Mouse (Mus musculus): ENCODE data around the gene Vmn2r106.

Vmn2r106 gene

DNA sequence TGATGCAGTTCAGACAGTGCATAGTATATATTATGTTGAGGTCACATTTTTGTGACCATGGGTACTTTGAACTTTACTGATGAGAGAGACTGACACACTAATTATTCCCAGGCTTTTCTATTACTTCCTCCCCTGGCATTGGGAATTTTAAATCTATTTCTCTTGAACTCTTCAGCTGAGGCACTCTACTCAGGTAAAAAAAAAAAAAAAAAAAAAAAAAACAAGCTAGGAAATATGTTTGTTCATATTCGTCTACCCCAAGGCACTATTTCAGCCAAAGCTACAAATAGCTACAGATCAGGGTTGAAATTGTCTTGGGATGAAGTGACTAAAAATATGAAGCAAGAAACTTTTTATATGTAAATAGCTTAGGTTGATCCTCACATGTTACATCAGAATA, at the start of gene Vmn2r106:
Gene Vmn2r106 (minus strand): TSS at position 101 of the 400 bp plus-strand sequence.
- DNase-seq (ENCODE audit: low read depth, low spot score): no peak

DNA sequence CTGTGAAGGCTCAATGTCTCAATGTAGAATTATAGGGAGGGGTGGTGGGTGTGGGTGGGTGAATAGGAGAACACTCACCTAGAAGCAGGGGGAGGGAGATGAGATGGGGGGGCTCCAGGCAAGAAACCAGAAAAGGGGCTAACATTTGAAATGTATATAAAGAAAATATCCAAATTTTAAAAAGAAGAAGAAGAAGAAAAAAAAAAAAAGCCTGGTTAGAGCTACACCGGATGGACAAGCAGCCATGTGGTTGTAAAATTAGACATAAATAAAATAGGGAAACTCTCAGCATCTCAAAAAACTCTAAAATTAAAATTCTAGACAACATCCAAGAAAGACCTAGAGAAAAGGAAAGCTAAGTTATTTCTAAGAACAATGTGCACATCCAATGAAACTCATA, 20.4 kb upstream of the Vmn2r106 start:
- no peak for DNase-seq (ENCODE audit: low read depth, low spot score)

DNA sequence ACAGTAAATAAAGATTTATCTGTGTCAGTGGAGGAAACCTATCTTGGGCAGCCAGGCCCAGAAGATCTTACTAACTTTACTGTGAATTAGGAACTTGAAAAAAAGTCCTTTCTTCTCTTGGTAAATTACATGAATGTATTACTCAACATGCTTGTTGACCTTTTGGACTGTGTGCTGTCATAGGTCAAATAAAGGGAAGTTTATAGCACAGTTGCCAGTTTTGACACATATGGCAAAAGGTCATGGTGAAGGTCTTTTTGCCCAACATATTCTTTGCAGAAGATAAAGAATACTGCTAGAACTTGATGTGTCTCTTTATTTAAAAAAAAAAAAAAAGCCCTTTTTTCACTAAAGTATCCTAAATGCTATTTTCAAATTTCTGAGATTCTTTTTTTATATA, 1.6 kb upstream of the Vmn2r106 start:
- no peak for DNase-seq (ENCODE audit: low read depth, low spot score)

DNA sequence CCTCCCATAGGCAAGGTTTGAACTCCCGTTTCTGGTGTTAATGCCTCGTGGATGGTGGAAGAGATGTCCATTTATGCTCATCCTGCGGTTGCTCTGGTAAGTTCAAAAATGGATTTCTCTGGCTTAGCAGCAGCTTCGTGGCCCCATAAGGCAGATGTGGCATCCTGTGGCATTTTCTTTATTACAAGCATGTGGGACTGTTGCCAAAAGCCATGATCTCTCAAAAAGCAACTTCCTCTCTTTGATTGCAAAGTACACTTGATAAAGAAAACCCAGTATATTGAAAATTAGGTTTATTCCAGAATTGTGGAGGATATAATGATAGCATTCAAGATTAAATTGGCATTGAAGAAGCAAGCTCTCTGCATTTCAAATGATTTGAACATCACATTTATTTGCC, 29.8 kb downstream of the Vmn2r106 start:
- no peak for DNase-seq (ENCODE audit: low read depth, low spot score)

DNA sequence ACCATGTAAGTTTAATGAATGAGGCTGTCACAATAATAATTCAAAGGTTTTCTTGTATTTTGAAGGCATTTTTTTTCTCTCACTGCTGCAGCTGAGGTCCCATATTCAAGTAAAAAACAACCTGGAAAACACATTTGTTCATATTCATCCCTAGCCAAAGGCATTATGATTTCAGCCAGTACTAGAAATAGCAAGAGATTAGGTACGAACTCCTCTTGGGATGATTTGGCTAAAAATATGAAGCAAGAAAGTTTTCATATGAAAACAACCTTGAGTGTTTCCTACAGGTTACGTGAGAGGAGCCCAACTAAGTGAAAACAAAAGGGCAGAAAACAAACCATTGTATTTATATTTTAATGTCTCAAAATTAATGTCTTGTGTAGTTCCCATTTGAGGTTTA, 50.4 kb downstream of the Vmn2r106 start, which contains the start of gene Vmn2r105:
Gene Vmn2r105 (minus strand): TSS at position 101 of the 400 bp plus-strand sequence.
- DNase-seq (ENCODE audit: low read depth, low spot score): no peak
